Mouse (Mus musculus): ENCODE data around the gene Prss50. TPM values are rescaled to one million over a fixed set of nuclear protein-coding genes. Genes with fewer than 3 reads are reported as not detected.
A peak's percentile ranks its signal among the peaks of the same experiment; 100 is the strongest.

Gene Prss50
- polyA plus RNA-seq, 1 experiment from 2014 or later, result 0.34 TPM

DNA sequence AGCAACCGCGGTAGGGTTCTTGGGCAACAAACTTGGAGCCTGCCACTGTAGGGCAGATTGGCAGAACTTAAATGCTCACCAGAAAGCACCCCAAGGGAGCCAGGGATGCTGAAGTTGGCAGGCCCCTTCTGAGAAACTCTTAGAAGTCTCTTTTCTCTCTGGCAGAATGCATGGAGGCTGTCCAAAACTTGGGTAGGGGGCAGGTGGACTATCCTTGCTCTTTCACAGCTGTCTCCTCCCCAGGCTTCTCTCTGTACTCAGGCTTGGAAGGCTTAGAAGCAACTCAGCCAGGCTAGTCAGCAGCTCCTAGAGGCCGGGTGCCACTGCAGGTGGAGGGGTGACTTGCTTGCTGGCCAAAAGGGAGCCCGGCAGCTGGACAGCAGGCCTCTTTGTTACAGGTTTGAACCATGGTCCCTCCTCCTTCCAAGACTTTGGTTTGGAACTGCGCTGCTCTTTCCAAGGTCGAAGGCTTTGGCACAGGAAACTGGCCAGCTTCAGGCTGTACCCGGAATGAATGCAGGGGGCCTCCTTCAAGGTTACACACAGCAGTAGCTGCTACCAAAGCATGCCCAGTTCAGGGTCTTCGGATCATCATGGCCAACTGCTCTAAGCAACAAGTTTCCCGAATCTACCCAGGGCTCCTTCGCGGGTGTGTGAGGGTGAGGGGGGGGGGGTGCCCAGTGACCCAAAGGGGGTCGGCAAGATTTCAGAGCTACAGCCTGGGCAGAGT is 21.6 kb downstream of the Prss50 start, which contains the start of gene Als2cl:
Als2cl (plus strand) TSS at position 680 of the 730 bp plus-strand sequence.
- ATAC-seq (ENCODE audit: low FRiP score, low TSS enrichment) (no peak), DNase-seq (peak; percentile 22)
- H3K9me3 ChIP-seq (ENCODE audit: control insufficient read depth, low read length), result no peaks in the 10 kb centered on the region
- no peaks in the 10 kb centered on the region for H3K36me3 ChIP-seq (ENCODE audit: control insufficient read depth, insufficient read depth, low read length)
- peak within 1 kb of the TSS; percentile 44 for H3K4me3 ChIP-seq (replicated peaks; ENCODE audit: low read depth, low read length)
- peak within 1 kb of the TSS; percentile 36 for H3K9ac ChIP-seq (replicated peaks; ENCODE audit: low read length)
- H3K4me2 ChIP-seq (ENCODE audit: low read length), result peak within 1 kb of the TSS; percentile 65
- WGBS, result 10% methylated on average over 12 of the region's 12 CpGs
- peaks cover 12% of the 10 kb centered on the region for H3K4me1 ChIP-seq (ENCODE audit: control insufficient read depth, insufficient read depth, low read length)
- no peak within 1 kb of the TSS for H3K27ac ChIP-seq (replicated peaks; ENCODE audit: low read depth, low read length)
- peaks cover 28% of the 10 kb centered on the region for H3K27me3 ChIP-seq (ENCODE audit: control insufficient read depth, insufficient read depth, low read length)

DNA sequence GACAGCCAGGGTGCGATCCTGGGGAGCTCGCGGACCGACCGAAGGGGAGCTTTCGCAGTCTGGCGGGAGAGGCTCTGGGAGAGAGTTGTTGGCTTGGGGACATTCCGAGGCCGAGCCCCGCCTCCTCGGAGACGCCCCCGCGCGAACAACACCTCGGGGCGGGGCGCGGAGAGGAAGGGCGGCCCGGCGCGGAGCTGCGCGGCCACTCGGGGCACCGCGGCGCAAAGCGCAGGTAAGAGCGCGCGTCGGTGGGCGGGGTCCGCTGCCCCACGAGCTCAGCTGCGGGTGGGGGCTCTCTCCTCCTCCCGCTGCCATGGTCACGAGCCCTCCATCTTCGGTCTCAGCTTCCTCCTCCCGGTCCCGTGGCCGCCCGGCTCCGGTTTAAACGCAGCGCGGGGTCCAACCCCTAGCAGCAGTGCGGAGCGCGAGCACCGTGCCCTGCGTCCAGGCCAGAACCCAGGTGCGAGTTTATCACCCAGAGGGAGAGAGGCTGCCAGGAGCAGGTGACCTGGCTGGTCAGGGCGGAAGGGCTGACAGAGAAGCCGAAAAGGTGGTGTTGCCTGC is 22.3 kb downstream of the Prss50 start, which contains the start of gene Tmie:
Tmie (minus strand) TSS at position 116 of the 564 bp plus-strand sequence.
- ATAC-seq (ENCODE audit: low FRiP score, low TSS enrichment), result no peak
- H3K4me1 ChIP-seq (ENCODE audit: control insufficient read depth, insufficient read depth, low read length), result peaks cover 4% of the 10 kb centered on the region
- H3K27ac ChIP-seq (replicated peaks; ENCODE audit: low read depth, low read length), result no peak within 1 kb of the TSS
- H3K4me2 ChIP-seq (ENCODE audit: low read length), result peak within 1 kb of the TSS; percentile 65
- H3K4me3 ChIP-seq (replicated peaks; ENCODE audit: low read depth, low read length), result peak within 1 kb of the TSS; percentile 44
- DNase-seq, result peak; percentile 47
- under 1% methylated on average over 57 of the region's 57 CpGs for WGBS
- H3K9me3 ChIP-seq (ENCODE audit: control insufficient read depth, low read length), result no peaks in the 10 kb centered on the region
- H3K27me3 ChIP-seq (ENCODE audit: control insufficient read depth, insufficient read depth, low read length), result peaks cover 28% of the 10 kb centered on the region
- H3K36me3 ChIP-seq (ENCODE audit: control insufficient read depth, insufficient read depth, low read length), result no peaks in the 10 kb centered on the region
- H3K9ac ChIP-seq (replicated peaks; ENCODE audit: low read length), result peak within 1 kb of the TSS; percentile 36

- DNase-seq (no peak), ATAC-seq (ENCODE audit: low FRiP score, low TSS enrichment) (no peak)
- H3K4me1 ChIP-seq (ENCODE audit: control insufficient read depth, insufficient read depth, low read length), result no peaks in the 10 kb centered on the region
- no peak overlapping the region for H3K9ac ChIP-seq (replicated peaks; ENCODE audit: low read length)
- H3K4me3 ChIP-seq (replicated peaks; ENCODE audit: low read depth, low read length), result peak overlapping the region; percentile 44
- H3K27me3 ChIP-seq (ENCODE audit: control insufficient read depth, insufficient read depth, low read length), result peaks cover 28% of the 10 kb centered on the region
- no peak overlapping the region for H3K27ac ChIP-seq (replicated peaks; ENCODE audit: low read depth, low read length)
- H3K4me2 ChIP-seq (ENCODE audit: low read length), result no peak overlapping the region
- WGBS, result 66% methylated on average over 4 of the region's 4 CpGs
- no peaks in the 10 kb centered on the region for H3K9me3 ChIP-seq (ENCODE audit: control insufficient read depth, low read length)
- H3K36me3 ChIP-seq (ENCODE audit: control insufficient read depth, insufficient read depth, low read length), result no peaks in the 10 kb centered on the region
Observed at GRCm38 (mm10) chr9:110880772-110881171, 23.0 kb downstream of the Prss50 start.

- H3K4me1 ChIP-seq (ENCODE audit: control insufficient read depth, insufficient read depth, low read length), result no peaks in the 10 kb centered on the region
- no peak overlapping the region for H3K4me2 ChIP-seq (ENCODE audit: low read length)
- no peak overlapping the region for H3K9ac ChIP-seq (replicated peaks; ENCODE audit: low read length)
- H3K36me3 ChIP-seq (ENCODE audit: control insufficient read depth, insufficient read depth, low read length), result no peaks in the 10 kb centered on the region
- H3K4me3 ChIP-seq (replicated peaks; ENCODE audit: low read depth, low read length), result no peak overlapping the region
- no peaks in the 10 kb centered on the region for H3K9me3 ChIP-seq (ENCODE audit: control insufficient read depth, low read length)
- H3K27ac ChIP-seq (replicated peaks; ENCODE audit: low read depth, low read length), result no peak overlapping the region
- H3K27me3 ChIP-seq (ENCODE audit: control insufficient read depth, insufficient read depth, low read length), result peaks cover 28% of the 10 kb centered on the region
- WGBS, result 80% methylated on average over 7 of the region's 7 CpGs
- ATAC-seq (ENCODE audit: low FRiP score, low TSS enrichment) (no peak), DNase-seq (no peak)
Observed at GRCm38 (mm10) chr9:110881953-110882352, 24.2 kb downstream of the Prss50 start.

DNA sequence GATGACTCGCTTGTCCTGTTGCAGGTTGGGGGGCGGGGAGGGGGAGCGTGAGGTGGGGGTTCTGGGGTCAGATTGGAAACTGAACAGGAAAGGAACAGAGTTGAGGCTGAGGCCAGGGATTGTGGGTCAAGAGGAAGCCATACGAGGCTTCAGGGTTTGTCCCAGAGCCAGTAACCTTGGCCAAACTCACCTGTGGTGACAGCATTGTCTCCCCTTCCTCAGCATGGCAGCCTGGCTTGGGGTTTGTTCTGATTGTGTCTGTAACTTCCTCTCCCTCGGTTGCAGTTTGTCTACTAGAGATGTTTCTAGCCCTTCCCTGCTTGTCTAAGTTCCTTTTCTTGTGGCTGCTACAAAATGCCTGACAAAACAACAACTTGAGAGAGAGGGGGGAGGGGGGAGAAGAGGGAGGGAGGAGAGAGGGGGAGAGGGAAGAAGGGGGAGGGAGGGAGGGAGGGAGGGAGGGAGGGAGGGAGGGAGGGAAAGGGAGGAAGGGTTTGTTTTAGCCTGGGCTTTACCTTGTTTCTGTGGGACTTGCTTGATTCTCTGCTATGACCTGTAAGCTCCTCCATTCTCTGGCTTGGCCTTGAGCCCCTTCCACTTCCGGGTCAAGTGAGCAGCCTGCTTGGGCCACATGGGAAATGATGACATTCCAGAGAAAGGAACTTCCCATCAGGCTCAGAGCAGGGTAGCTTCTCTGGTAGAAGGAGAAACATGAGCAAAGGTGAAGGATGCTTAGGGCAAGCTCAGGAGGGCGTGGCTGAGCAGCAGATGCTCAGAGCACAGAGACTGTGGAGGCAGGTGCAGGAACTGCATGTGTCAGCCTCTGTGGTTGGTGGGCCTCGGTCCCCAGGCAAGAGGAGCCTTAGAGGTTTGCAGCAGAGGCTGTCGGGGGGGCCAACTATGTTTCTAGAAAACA is 29.9 kb downstream of the Prss50 start:
- no peak overlapping the region for H3K9ac ChIP-seq (replicated peaks; ENCODE audit: low read length)
- H3K27me3 ChIP-seq (ENCODE audit: control insufficient read depth, insufficient read depth, low read length), result no peaks in the 10 kb centered on the region
- WGBS, result 66% methylated on average over 9 of the region's 9 CpGs
- no peaks in the 10 kb centered on the region for H3K9me3 ChIP-seq (ENCODE audit: control insufficient read depth, low read length)
- no peak overlapping the region for H3K27ac ChIP-seq (replicated peaks; ENCODE audit: low read depth, low read length)
- H3K4me2 ChIP-seq (ENCODE audit: low read length), result no peak overlapping the region
- DNase-seq (no peak), ATAC-seq (ENCODE audit: low FRiP score, low TSS enrichment) (no peak)
- no peaks in the 10 kb centered on the region for H3K4me1 ChIP-seq (ENCODE audit: control insufficient read depth, insufficient read depth, low read length)
- no peak overlapping the region for H3K4me3 ChIP-seq (replicated peaks; ENCODE audit: low read depth, low read length)
- H3K36me3 ChIP-seq (ENCODE audit: control insufficient read depth, insufficient read depth, low read length), result no peaks in the 10 kb centered on the region

DNA sequence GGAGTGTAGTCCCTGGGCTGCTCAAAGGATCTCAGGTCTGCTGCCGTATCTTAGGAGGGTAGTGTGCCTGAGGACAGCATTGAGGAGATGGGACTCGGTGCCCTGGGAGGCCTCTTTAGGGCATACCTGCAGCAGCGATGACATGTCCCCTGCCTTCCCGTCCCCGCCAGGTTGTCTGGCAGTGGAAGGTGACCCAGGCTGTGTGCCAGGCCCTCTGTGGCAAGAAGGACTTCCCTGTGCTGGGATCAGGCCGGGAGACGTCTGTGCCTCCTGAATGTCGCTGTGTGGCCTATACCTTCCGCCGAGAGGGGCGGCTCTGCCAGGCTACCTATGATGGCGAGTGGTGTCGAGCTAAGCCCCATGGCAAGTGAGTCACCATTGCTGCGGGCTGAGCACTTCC is 31.2 kb downstream of the Prss50 start:
- Histone ChIP-seq H3K4me1 (ENCODE audit: control insufficient read depth, insufficient read depth, low read length) (no peaks in the 10 kb centered on the region), H3K9me3 (ENCODE audit: control insufficient read depth, low read length) (no peaks in the 10 kb centered on the region), H3K9ac (replicated peaks; ENCODE audit: low read length) (no peak overlapping the region), H3K4me2 (ENCODE audit: low read length) (no peak overlapping the region), H3K36me3 (ENCODE audit: control insufficient read depth, insufficient read depth, low read length) (no peaks in the 10 kb centered on the region), H3K27me3 (ENCODE audit: control insufficient read depth, insufficient read depth, low read length) (no peaks in the 10 kb centered on the region), H3K4me3 (replicated peaks; ENCODE audit: low read depth, low read length) (no peak overlapping the region), H3K27ac (replicated peaks; ENCODE audit: low read depth, low read length) (no peak overlapping the region)
- 92% methylated on average over 14 of the region's 14 CpGs for WGBS
- ATAC-seq (ENCODE audit: low FRiP score, low TSS enrichment) (no peak), DNase-seq (no peak)

GRCm38 (mm10) chr9:110890026-110890783 is 32.4 kb downstream of the Prss50 start:
- no peaks in the 10 kb centered on the region for H3K27me3 ChIP-seq (ENCODE audit: control insufficient read depth, insufficient read depth, low read length)
- no peak overlapping the region for H3K4me2 ChIP-seq (ENCODE audit: low read length)
- no peaks in the 10 kb centered on the region for H3K36me3 ChIP-seq (ENCODE audit: control insufficient read depth, insufficient read depth, low read length)
- ATAC-seq (ENCODE audit: low FRiP score, low TSS enrichment), result no peak
- DNase-seq, result no peak
- WGBS, result 13% methylated on average over 21 of the region's 21 CpGs
- H3K9me3 ChIP-seq (ENCODE audit: control insufficient read depth, low read length), result no peaks in the 10 kb centered on the region
- H3K4me1 ChIP-seq (ENCODE audit: control insufficient read depth, insufficient read depth, low read length), result no peaks in the 10 kb centered on the region
- H3K9ac ChIP-seq (replicated peaks; ENCODE audit: low read length), result no peak overlapping the region; the same call in 1 of the 2 replicates
- no peak overlapping the region for H3K27ac ChIP-seq (replicated peaks; ENCODE audit: low read depth, low read length)
- no peak overlapping the region for H3K4me3 ChIP-seq (replicated peaks; ENCODE audit: low read depth, low read length)

Data from midbrain, embryonic 14.5 days (tissue).